In the genomic region with DNA sequence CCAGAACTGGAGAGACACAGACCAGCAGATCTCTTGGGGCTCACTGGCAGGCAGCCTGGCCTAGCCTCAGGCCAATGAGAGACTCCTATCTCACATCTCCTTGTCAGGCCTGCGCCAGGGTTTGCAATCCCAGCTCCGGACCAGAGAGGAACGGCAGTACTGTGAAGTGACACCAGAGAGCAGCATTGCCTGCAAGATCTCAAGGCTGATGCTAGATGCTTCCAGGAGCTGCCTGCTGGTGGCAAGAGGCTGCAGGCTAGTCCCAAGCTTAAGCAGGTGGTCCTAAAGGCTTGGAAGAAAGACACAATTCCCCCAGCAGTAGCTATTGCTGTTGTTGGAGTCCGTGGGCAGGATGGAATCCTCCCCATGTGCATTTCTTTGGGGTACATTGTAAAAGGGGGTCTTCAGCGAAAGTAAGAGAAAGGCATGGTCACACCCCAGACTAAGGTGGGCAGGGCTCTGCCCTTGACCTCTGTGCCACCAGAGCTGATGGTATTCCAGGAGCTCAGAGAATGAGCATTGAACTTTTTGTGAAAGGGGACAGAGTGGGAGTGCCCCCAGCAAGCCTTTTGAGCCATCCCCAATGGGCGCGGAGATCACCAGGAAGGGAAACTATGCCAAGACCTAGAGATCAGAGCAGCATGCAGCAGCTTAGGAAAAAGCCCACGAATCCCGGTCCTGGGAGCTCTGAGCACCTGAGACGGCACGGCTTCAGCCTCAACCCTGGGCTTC, we compare ENCODE assay signal across 8 mouse cellular contexts. TPM values are rescaled to one million over a fixed set of nuclear protein-coding genes. Genes with fewer than 3 reads are reported as not detected.
DNase-seq lines count a peak whose midpoint lies in the region; ATAC-seq lines count a peak whose summit lies in the region.

No protein-coding gene starts in this region.

- H3K4me2 ChIP-seq in forebrain, embryonic 12.5 days: no peak overlapping the region

- WGBS in forebrain, embryonic 12.5 days: 54% methylated on average over 10 of the region's 11 CpGs

- intact Hi-C loops in heart, postnatal 36 days (cut with DNase I): loop anchor here (1.0 to 2.0 kb wide), 4 partner anchors 114 to 333 kb away; no protein-coding TSS in a partner anchor

- 0 out of 2 replicates have a peak, but pooled peaks cover 8% of the 10 kb centered on the region for H3K9me3 ChIP-seq in forebrain, embryonic 12.5 days

- ATAC-seq in forebrain, embryonic 12.5 days (ENCODE audit: low FRiP score): peak; percentile 65; the same call in 1 of the 2 replicates
- no peak for ATAC-seq in erythroblast, adult 5-6 weeks (replicated peaks; ENCODE audit: low FRiP score, poor library complexity, severe bottlenecking)

- peak overlapping the region; percentile 12 for H3K4me3 ChIP-seq in brown adipose tissue, adult 24 weeks (ENCODE audit: insufficient read depth, low read depth, low read length)
- no peak overlapping the region for H3K4me3 ChIP-seq in forebrain, embryonic 12.5 days (replicated peaks)

- H3K27me3 ChIP-seq in forebrain, embryonic 12.5 days: peaks cover 10% of the 10 kb centered on the region; the same call in 1 of the 2 replicates

- peak overlapping the region; percentile 95 for H3K27ac ChIP-seq in brown adipose tissue, adult 24 weeks (replicated peaks; ENCODE audit: low read depth, low read length)
- H3K27ac ChIP-seq in forebrain, embryonic 12.5 days: no peak overlapping the region

- H3K4me1 ChIP-seq in brown adipose tissue, adult 24 weeks (ENCODE audit: control insufficient read depth, insufficient read depth, insufficient read length, low read length): peaks cover 8% of the 10 kb centered on the region; the same call in 1 of the 2 replicates
- peaks cover 6% of the 10 kb centered on the region for H3K4me1 ChIP-seq in forebrain, embryonic 12.5 days

- peak; percentile 73 for DNase-seq in MN1 (ENCODE audit: low spot score)
- DNase-seq in heart, postnatal 36 days: peak; percentile 73 to 80
- peak; percentile 91 to 93 for DNase-seq in layer of hippocampus, postnatal 10 days (ENCODE audit: low spot score in 2 of 2)
- DNase-seq in mesoderm, embryonic 11.5 days (ENCODE audit: low read depth, low spot score): peak; percentile 80
- DNase-seq in right cerebral cortex, postnatal 36 days (ENCODE audit: low spot score in 2 of 2): peak; percentile 80 to 81

- H3K36me3 ChIP-seq in forebrain, embryonic 12.5 days (replicated peaks): no peaks in the 10 kb centered on the region

- H3K9ac ChIP-seq in forebrain, embryonic 12.5 days: no peak overlapping the region

RNA-seq across cellular contexts. Expression of gene Sfxn1, which starts 42.3 kb away (rescaled TPM):
- 109 and 122 TPM in 2 replicates for polyA plus RNA-seq in brown adipose tissue, adult 24 weeks (2012; ENCODE audit: insufficient read depth, insufficient read length, missing spikeins)
- polyA plus RNA-seq in forebrain, embryonic 12.5 days (2016; fragmentation: Nextera tagmentation; extraction: Ambion mirVana): 83.4 and 84.9 TPM in 2 replicates
- 1 to 10 TPM; 5.8 to 7.9 TPM for total RNA-seq in heart, postnatal 36 days (2021)
- 10 to 100 TPM; 74.3 to 80.2 TPM for total RNA-seq in layer of hippocampus, postnatal 10 days (2021)
- 30.7 and 32.0 TPM in 2 replicates for total RNA-seq in erythroblast, adult 5-6 weeks (2015; ENCODE audit: low replicate concordance)
- 8.6 and 16.4 TPM in 2 replicates for total RNA-seq in erythroblast, adult 5-6 weeks (2017; ENCODE audit: low replicate concordance)

RNA-seq across cellular contexts. Expression of gene Drd1, which starts 58.5 kb away (rescaled TPM):
- 0.48 TPM in 1 of 2 replicates, not detected in the other for polyA plus RNA-seq in brown adipose tissue, adult 24 weeks (2012; ENCODE audit: insufficient read depth, insufficient read length, missing spikeins)
- polyA plus RNA-seq in forebrain, embryonic 12.5 days (2016; fragmentation: Nextera tagmentation; extraction: Ambion mirVana): 0.41 and 0.49 TPM in 2 replicates
- under 1 TPM; 0.39 to 0.84 TPM for total RNA-seq in heart, postnatal 36 days (2021)
- 1 to 10 TPM; 4.1 to 5.5 TPM for total RNA-seq in layer of hippocampus, postnatal 10 days (2021)
- not detected in 2 replicates for total RNA-seq in erythroblast, adult 5-6 weeks (2015; ENCODE audit: low replicate concordance)
- total RNA-seq in erythroblast, adult 5-6 weeks (2017; ENCODE audit: low replicate concordance): not detected in 2 replicates
